Mouse (Mus musculus) heart, embryonic 10.5 days (tissue): ENCODE data around the gene Cbr2. TPM values are rescaled to one million over a fixed set of nuclear protein-coding genes. Genes with fewer than 3 reads are reported as not detected.

Experiments used
- DNase-seq: peaks from one replicate; pipeline ENCODE4 v3.0.0-alpha.2; 2017; ENCODE audit warnings: low spot score
- H3K27ac ChIP-seq: fragments of 300-500 bp; sonication (generic); 2 replicates; pipeline ENCODE4 v1.5.1; 2016; ENCODE audit warnings: mild to moderate bottlenecking
- H3K27me3 ChIP-seq: fragments of 300-500 bp; sonication (generic); 2 replicates; pipeline ENCODE4 v1.6.1; 2016; ENCODE audit warnings: mild to moderate bottlenecking; ENCODE audit not compliant: poor library complexity, insufficient read depth, severe bottlenecking
- H3K36me3 ChIP-seq: fragments of 300-500 bp; sonication (generic); 2 replicates; pipeline ENCODE4 v1.6.1; 2016; ENCODE audit warnings: mild to moderate bottlenecking, moderate library complexity
- H3K4me1 ChIP-seq: fragments of 300-500 bp; sonication (generic); 2 replicates; pipeline ENCODE4 v1.6.1; 2016; ENCODE audit warnings: mild to moderate bottlenecking
- H3K4me3 ChIP-seq: fragments of 300-500 bp; sonication (generic); 2 replicates; pipeline ENCODE4 v1.5.1; 2016; ENCODE audit warnings: mild to moderate bottlenecking, moderate library complexity
- H3K9me3 ChIP-seq: fragments of 300-500 bp; sonication (generic); 2 replicates; pipeline ENCODE4 v1.6.1; 2016; ENCODE audit warnings: mild to moderate bottlenecking, moderate library complexity
- WGBS: fragments of 180-500 bp; shearing (Covaris S2); methylation state at CpG from one replicate; pipeline ENCODE4 v1.1.7; 2016; 5-methylcytosine and 5-hydroxymethylcytosine counted together
- polyA plus RNA-seq: library from polyadenylated mRNA; unstranded; fragments of >200 nt; fragmentation: Nextera tagmentation; extraction: Ambion mirVana; gene quantifications from 2 replicates; pipeline ENCODE4 v1.2.1, GENCODE M21; 2016

Cbr2 gene
- polyA plus RNA-seq, 1 experiment from 2014 or later: 1.3 TPM

DNA sequence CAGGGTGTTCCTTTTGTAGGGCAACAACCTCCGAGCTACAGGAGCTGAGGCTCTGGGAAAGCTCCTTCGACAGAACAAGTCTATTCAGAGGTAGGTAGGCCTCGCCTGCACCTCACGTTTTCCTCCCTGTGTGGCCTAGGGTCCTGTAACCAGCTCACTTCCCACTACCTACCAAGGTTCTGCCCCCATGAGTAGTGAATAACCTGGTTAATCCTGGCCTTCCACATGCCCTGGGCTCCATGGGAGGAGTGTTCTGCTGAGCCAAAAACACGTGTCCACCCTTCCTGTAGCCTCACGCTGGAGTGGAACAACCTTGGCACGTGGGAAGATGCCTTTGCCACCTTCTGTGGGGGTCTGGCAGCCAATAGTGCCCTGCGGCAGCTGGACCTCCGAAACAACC is 16.8 kb downstream of the Cbr2 start:
- no peak for DNase-seq
- 86% methylated on average over 9 of the region's 9 CpGs for WGBS
- H3K36me3 ChIP-seq: peaks cover 56% of the 10 kb centered on the region
- H3K27me3 ChIP-seq: peaks cover 24% of the 10 kb centered on the region
- H3K4me1 ChIP-seq: peaks cover 35% of the 10 kb centered on the region
- H3K9me3 ChIP-seq: no peaks in the 10 kb centered on the region
- H3K4me3 ChIP-seq: peak overlapping the region; percentile 75; the same call in 1 of the 2 replicates
- H3K27ac ChIP-seq: no peak overlapping the region

- peak overlapping the region; percentile 75 for H3K4me3 ChIP-seq
- no peak for DNase-seq
- H3K27me3 ChIP-seq: peaks cover 18% of the 10 kb centered on the region; the same call in 1 of the 2 replicates
- no peaks in the 10 kb centered on the region for H3K9me3 ChIP-seq
- 42% methylated on average over 10 of the region's 10 CpGs for WGBS
- peak overlapping the region; percentile 85 for H3K27ac ChIP-seq
- H3K36me3 ChIP-seq: peaks cover 56% of the 10 kb centered on the region
- H3K4me1 ChIP-seq: peaks cover 35% of the 10 kb centered on the region
Measured at GRCm38 (mm10) chr11:120714546-120714945, 17.4 kb downstream of the Cbr2 start.

- Histone ChIP-seq H3K36me3 (peaks cover 57% of the 10 kb centered on the region), H3K27me3 (peaks cover 14% of the 10 kb centered on the region; the same call in 1 of the 2 replicates), H3K27ac (peak within 1 kb of the TSS; percentile 85), H3K4me3 (peak within 1 kb of the TSS; percentile 75), H3K4me1 (peaks cover 36% of the 10 kb centered on the region), H3K9me3 (no peaks in the 10 kb centered on the region)
- 3% methylated on average over 53 of the region's 53 CpGs for WGBS
- peak; percentile 100 for DNase-seq
Measured at GRCm38 (mm10) chr11:120713580-120714518, 18.1 kb downstream of the Cbr2 start, which contains the start of the genes Cenpx and Lrrc45. Gene Cenpx, minus strand, starts transcription at chr11:120713738. Gene Lrrc45, plus strand, starts transcription at chr11:120713925.

GRCm38 (mm10) chr11:120712771-120713568 is 18.9 kb downstream of the Cbr2 start:
- Histone ChIP-seq H3K27me3 (0 out of 2 replicates have a peak, but pooled peaks cover 6% of the 10 kb centered on the region), H3K4me3 (peak overlapping the region; percentile 75), H3K36me3 (peaks cover 52% of the 10 kb centered on the region), H3K9me3 (no peaks in the 10 kb centered on the region), H3K27ac (peak overlapping the region; percentile 85), H3K4me1 (peaks cover 39% of the 10 kb centered on the region)
- under 1% methylated on average over 38 of the region's 38 CpGs for WGBS
- peak; percentile 93 for DNase-seq

DNA sequence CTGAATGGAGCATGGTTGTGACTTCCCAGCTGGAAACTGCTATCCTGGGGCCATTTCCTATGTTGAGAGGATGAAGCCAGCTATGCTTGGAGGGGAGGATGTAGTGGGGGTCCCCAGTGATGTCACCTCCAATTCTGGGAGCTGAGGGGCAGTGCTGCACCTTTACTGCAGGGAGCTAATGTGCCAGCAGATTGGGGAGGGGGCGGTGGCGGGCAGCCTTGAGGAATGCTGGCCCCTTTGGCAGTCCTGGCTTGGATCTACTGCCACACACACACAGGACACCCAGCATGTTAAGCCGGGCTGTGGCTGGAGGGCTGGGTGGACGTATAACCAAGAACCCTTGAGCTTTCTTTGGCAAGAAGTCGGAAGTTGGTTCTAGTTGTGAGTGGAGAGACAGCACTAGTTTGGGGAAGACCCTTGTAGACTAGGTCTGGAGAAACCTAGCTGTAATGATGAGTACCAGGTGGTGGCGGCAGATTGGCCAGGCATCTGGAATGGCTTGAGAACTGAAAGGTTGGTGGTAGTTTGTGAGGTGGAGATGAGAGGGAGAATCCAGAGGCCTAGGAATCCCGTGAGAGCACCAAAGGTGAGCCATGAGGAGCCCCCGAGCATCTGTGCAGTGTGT is 19.8 kb downstream of the Cbr2 start:
- peaks cover 44% of the 10 kb centered on the region for H3K36me3 ChIP-seq
- peak overlapping the region; percentile 75; the same call in 1 of the 2 replicates for H3K4me3 ChIP-seq
- WGBS: 60% methylated on average over 8 of the region's 8 CpGs
- DNase-seq: no peak
- no peaks in the 10 kb centered on the region for H3K27me3 ChIP-seq
- H3K27ac ChIP-seq: peak overlapping the region; percentile 85; the same call in 1 of the 2 replicates
- H3K4me1 ChIP-seq: peaks cover 48% of the 10 kb centered on the region
- H3K9me3 ChIP-seq: no peaks in the 10 kb centered on the region

- Histone ChIP-seq H3K27ac (no peak overlapping the region), H3K4me1 (peaks cover 62% of the 10 kb centered on the region), H3K27me3 (no peaks in the 10 kb centered on the region), H3K4me3 (no peak overlapping the region), H3K36me3 (peaks cover 35% of the 10 kb centered on the region), H3K9me3 (no peaks in the 10 kb centered on the region)
- DNase-seq: no peak
- 76% methylated on average over 5 of the region's 5 CpGs for WGBS
Measured at GRCm38 (mm10) chr11:120710672-120711071, 21.2 kb downstream of the Cbr2 start.

DNA sequence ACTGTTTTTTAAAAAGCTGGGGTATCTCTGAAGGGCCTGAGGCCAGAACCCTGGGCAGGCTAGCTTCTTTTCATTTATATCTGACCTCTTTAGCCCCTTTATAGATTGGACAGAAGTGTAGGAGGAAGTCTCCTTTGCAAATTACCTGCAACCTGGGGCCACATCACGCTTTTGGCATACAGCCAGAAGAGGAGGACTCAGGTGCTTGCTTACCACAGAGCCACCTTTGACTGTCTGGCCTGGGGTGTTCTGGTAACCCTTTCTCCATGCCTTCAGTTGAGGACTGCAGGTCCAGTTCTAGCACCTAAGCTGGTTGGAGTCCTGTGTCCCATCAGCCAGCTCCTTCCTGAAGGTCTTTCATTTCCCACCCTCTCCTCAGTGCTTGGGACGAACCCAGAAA is 22.4 kb downstream of the Cbr2 start:
- H3K4me1 ChIP-seq: peaks cover 66% of the 10 kb centered on the region
- no peak overlapping the region for H3K4me3 ChIP-seq
- peaks cover 29% of the 10 kb centered on the region for H3K36me3 ChIP-seq
- no peaks in the 10 kb centered on the region for H3K27me3 ChIP-seq
- DNase-seq: no peak
- 76% methylated on average over 2 of the region's 2 CpGs for WGBS
- no peak overlapping the region for H3K27ac ChIP-seq
- no peaks in the 10 kb centered on the region for H3K9me3 ChIP-seq

GRCm38 (mm10) chr11:120707969-120708368 is 23.9 kb downstream of the Cbr2 start:
- no peak overlapping the region for H3K4me3 ChIP-seq
- DNase-seq: no peak
- no peaks in the 10 kb centered on the region for H3K27me3 ChIP-seq
- H3K4me1 ChIP-seq: peaks cover 72% of the 10 kb centered on the region
- no peaks in the 10 kb centered on the region for H3K9me3 ChIP-seq
- peaks cover 37% of the 10 kb centered on the region for H3K36me3 ChIP-seq
- 31% methylated on average over 5 of the region's 5 CpGs for WGBS
- H3K27ac ChIP-seq: peak overlapping the region; percentile 84

GRCm38 (mm10) chr11:120707225-120707624 is 24.7 kb downstream of the Cbr2 start:
- no peak for DNase-seq
- WGBS: 7% methylated on average over 12 of the region's 12 CpGs
- Histone ChIP-seq H3K27me3 (no peaks in the 10 kb centered on the region), H3K27ac (peak overlapping the region; percentile 84), H3K4me1 (peaks cover 65% of the 10 kb centered on the region), H3K4me3 (peak overlapping the region; percentile 34; the same call in 1 of the 2 replicates), H3K36me3 (peaks cover 41% of the 10 kb centered on the region), H3K9me3 (no peaks in the 10 kb centered on the region)

GRCm38 (mm10) chr11:120706120-120706519 is 25.8 kb downstream of the Cbr2 start:
- peaks cover 62% of the 10 kb centered on the region for H3K4me1 ChIP-seq
- no peaks in the 10 kb centered on the region for H3K27me3 ChIP-seq
- 50% methylated on average over 5 of the region's 5 CpGs for WGBS
- H3K36me3 ChIP-seq: peaks cover 52% of the 10 kb centered on the region
- H3K27ac ChIP-seq: peak overlapping the region; percentile 84
- no peak for DNase-seq
- no peaks in the 10 kb centered on the region for H3K9me3 ChIP-seq
- no peak overlapping the region for H3K4me3 ChIP-seq

GRCm38 (mm10) chr11:120704486-120705325 is 27.2 kb downstream of the Cbr2 start:
- no peak for DNase-seq
- Histone ChIP-seq H3K27me3 (no peaks in the 10 kb centered on the region), H3K4me3 (peak overlapping the region; percentile 20), H3K36me3 (peaks cover 51% of the 10 kb centered on the region), H3K4me1 (peaks cover 71% of the 10 kb centered on the region), H3K9me3 (no peaks in the 10 kb centered on the region), H3K27ac (peak overlapping the region; percentile 84)
- WGBS: 17% methylated on average over 8 of the region's 8 CpGs
